Mouse (Mus musculus) kidney, adult 11 months (tissue): ENCODE data around the gene Crybg2.

ENCODE experiments used
- DNase-seq: peaks from one replicate; pipeline ENCODE4 v3.0.0; 2022

Crybg2 gene

DNA sequence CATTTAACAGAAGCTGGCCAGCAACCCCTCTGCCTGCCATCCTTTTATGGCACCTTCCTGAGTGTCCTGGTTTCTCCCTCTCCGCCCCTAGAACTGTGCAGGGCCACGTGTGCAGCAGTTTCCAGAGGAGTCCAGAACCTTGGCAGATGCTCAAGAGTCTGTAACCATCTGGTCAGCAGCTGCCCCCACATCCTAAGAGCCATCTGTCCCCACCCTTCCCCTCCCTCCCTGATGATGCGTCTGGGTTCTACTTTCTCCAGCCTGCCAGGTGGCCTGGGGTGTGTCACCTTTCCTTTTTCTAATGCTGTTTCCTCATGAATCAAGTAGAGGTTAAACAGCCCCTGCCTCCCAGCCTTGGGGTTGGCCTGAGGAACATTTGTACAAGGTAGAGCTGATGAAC, 61.7 kb downstream of the Crybg2 start:
- no peak for DNase-seq

DNA sequence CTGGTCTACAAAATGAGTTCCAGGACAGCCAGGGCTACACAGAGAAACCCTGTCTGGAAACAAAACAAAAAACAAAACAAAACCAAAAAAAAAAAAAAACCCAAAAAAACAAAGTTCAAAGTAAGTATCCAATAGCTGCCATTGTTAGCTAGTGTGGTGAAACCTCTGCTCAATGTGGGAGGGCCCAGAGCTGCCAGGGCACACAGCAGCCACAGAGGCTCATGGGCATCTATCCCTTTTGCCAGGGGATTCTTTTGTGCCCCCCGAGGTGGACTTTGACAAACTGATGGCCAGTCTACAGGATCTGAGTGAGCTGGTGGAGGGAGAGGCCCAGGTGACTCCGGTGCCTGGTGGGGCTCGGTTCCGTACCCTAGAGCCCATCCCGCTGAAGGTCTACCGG, 62.5 kb downstream of the Crybg2 start:
- DNase-seq, result no peak

DNA sequence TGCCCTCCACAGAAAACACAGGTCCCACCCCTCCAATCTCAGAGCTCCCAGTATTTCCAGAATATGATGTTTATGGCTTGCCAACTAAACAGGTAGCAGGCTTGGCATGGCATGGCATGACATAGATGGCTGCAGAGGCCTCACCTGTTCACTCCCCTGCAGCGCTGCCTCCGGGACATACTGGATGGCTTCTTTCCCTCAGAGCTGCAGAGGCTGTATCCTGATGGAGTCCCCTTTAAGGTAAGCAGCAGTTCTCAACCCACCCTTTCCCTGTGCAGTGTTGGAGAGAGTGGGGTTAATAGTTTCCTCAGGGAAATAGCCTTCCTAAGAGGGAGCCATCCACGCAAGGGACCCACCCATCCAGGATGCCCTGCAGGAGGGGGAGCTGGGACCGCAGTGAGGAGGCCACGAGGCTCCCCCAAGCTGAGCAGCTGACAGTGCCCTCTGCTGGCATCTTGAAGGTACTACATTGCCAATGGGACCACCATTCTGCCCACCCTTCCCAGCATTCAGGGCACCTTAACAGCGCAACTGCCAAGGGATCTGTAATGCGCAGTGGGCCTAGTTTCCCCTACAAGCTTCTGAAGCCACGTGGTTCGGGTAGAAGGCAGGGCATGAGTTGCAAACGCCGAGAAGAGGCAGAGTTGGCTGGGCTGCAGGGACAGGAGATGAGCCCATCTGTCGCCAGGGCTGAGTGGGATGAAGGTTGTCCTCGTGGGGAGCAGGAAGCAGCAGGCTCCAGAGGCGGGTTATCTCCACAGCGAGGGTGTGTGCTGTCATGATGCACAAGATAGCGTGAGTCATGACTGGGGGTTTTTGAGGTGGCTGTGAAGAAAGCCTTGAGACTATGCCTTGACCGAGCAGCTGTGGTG, 63.3 kb downstream of the Crybg2 start:
- no peak for DNase-seq

DNA sequence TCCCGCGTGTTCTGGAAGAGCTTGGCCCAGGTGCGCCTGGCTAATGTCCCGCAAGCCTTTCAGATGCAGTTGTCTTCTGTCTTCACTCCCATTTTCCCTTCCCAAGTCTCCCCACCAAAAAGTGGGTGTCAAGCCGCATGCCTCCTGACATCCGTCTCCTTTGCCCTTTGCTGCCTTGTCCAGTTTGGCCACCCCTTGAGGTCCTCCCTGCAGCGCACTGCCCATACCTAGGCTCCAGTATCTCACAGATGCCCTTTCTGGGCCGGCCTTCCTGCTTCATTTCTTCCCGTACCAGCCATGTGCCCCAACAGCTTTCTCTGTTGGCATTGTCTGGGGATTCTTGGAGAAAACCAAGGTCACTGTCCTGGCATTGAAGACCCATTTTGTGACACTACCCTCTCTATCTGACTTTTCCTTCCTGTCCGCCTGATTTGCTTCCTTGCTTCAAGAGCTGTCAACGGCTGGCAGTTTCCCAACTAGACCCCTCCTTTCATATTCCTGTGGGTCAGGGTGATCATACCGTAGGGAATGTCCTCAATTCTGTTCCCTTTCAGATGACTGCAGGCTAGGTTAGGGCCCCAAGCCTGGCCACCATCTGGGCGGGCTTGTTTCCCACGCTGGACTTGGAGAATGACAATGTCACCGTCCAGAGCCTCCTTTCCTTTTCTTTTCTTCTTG, 64.9 kb downstream of the Crybg2 start:
- no peak for DNase-seq

DNA sequence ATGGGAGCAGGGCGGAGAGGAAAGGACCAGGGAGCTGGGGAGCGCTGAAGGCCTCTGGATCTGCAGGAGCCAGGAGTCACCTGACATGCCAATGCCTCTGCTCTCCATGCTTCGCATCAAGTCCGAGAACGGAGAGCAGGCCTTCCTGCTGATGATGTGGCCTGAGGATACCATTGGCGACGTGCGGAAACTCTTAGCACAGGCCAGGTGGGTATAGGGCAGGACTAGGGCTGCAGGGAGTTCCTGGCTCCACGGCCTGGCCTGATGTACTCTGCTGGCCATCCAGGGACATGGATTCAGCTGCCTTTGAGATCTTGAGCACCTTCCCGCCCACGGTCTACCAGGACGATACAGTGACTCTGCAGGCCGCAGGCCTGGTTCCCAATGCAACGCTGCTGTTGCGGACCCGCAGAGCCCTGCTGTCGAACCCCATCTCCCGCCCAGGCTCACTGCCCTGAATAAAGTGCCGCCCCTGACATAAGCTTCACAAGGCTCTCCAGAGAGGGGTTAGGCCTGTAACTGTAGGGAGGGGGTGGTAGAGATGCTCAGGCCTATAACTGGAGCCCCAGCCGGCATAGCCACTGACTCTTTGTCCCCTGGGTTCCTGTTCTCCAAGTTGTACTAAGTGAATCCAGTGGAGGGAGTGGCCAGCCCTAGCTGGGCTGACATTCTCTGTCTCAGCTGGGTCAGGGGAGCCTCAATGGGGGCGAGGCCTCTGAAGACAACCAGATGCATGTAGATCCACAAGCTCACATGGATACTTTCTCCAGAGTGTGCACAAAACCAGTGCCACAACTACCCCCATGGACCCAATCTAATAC, 65.9 kb downstream of the Crybg2 start:
- no peak for DNase-seq

DNA sequence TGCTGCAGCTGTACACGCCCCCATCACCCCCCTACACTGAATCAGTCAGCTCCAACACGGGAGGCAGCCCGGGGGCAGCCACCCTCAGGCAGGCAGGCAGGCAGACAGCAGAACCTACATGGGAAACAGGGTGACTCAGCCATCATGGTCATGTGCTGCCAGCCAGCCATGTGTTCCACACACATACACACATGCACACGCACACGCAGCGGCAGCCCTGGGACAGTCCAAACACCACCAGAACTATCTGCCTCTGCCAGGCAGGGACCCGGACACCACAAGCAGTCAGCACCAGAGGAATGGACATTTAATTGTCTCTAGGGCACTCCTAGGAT, 66.5 kb downstream of the Crybg2 start:
- DNase-seq, result no peak

DNA sequence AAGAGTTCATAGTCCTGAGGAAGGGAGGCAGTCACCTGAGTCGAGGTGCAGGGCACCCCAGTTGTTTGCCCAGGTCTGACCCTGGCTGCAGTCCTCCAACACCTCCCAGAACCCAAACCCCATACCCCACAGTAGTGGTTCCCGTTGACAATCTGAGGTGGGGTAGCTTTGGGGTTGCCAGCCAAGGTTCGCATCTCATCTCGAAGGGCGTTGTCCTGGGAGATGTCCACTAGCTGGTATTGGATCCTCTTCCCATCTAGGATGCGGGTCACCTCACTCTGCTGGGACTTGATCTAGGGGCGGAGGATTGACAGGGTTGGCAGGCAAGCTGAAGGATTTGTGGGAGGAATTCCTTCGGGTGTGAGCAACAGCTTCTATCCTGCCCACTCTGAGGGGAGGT, 67.2 kb downstream of the Crybg2 start:
- DNase-seq, result no peak

DNA sequence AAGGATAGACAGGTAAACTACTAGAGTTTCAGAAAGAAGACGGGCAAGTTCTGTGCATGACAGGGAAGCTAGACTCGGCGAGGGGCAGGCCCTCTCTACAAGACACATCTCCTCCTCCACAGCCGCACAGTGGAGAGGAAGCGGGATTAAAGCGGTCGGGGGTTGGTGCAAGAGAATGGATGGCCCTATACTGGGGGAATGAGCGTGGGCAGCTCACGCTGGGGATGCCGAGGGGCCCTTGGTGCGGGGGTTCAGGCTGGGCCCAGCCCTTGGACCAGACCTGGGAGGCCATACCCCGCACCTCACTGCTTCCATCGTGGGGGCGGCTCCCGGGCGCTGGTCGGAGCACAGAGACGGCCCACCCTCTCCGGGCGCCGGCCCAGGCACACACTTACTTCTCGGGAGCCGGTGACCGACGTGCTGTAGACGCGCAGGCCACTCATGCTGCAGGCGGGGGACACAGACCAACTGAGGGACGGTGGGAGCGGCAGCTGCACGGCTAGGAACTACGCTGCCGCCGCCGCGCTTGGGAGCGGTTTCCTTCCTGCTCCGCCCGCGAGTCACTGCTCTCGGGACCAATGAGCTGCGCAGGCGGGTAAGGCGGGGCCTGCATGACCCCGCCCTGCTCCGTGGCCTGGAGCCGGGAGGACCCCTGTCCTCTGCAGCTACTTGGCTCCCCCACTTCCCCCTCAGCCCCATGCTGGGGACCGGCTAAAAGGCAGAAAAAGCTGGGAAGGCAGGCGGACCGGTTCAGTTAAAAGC, 67.8 kb downstream of the Crybg2 start, which contains the start of gene Sh3bgrl3:
TSS of gene Sh3bgrl3 (minus strand) at position 569 of the 762 bp plus-strand sequence.
- peak; percentile 86 for DNase-seq

DNA sequence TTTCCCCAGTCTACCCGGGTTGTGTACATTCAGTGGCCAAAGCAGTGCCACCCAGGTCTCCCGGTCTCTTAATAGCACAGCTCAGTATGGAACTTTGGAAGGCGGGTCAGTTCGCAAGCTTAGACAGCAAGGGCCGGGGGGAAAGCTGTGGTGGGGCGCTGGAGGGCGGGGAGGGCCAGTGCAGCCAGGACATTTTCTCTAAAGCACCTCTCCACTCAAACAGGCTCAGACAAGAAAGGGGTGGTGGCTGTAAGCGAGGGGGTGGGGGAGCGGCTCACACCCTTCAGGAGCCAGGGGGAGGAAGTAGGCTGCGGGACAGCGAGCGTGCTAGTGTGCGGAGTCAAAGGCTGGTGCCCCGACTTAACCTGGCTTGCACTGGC, 68.4 kb downstream of the Crybg2 start:
- no peak for DNase-seq

DNA sequence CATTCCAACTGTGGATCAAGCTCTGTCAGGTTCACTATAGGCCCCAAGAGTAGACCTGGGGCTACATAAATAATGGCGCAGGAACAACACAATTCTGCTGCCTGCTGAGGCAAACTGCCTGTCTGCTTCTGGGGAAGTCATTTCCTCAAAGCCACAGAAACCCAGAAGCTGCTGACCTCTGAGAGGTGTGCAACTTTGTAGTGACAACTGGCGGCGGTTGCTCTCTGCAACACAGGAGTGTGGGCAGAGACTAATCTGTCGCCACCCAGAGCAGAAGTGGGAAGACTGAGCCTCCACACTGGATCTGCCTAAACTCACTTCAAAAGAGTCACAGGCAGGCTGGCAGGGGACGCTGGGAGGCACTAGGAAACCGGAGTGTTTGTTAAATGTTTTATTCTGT, 68.9 kb downstream of the Crybg2 start:
- DNase-seq, result peak; percentile 7

DNA sequence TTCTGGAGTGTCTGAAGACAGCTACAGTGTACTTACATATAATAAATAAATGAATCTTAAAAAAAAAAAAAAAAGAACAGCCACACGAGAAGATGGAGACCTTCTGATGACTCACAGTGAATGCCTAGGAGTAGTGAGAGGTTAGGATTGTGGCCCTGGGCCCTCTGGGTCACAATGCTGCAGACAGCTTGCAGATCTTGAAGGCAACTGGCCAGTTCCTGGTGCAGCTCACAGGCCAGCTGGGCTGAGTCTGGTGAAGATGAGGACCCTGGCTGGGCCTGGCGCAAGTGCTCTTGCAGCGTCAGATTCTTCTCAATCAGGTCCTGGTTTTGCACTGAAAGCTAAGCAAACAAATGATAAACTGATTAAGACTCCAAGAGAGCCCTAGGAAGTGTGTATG, 71.5 kb downstream of the Crybg2 start:
- DNase-seq, result no peak

DNA sequence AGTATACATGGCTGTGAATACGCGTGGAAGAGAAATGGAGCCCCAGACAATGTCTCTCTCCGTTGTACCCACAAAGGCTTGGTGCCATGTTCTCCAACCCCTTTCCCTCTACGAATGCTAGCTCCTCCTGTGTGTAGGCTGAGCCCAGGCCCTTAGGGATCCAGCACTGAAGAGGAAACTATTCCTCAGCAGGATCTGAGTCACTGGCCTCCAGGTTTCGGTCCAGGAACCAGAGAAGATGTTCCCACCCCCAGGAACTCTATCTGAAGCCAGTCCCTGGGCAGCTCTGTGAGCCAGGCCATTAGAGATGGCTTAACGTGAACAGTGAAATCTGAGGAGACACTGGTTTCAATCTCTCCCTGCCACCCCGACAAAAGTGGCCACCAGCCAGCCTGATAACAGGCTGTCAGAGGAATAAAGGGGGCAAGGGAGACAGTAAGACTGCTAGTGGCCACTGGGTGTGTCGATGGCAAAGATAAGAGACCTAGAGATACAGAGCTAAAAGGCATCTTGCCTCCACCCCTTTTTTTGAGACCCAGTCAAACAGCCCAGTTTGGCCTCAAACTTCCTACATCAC, 72.0 kb downstream of the Crybg2 start:
- no peak for DNase-seq

DNA sequence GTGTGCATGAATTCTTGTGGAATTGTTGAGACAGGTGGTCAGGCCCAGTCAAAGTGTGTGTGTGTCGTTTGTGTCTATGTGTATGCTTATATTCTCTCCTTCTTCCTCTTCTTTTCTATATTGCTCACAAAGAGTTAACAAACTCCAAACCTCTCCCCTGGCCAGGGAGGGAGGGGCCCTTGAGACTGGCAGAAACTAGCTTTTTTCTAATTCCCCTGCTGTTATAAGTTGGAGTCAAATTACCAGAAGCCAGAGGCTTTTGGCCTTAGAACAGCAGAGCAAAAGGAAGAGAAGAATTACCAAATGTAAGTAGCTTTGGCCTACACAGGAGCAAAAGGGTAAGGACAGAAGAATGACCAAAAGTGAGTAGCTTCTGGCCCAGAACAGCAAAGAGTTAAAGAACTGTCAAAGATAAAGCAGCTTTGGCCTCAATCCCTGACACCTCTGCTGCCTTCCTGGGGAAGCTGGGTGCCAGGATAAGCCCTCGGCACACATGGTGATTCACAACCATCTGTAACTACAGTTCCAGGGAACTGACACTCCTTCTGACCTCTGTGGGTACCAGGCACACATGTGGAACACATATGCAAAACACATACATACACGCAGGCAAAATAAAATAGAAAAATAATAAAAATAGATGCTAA, 75.8 kb downstream of the Crybg2 start:
- no peak for DNase-seq

DNA sequence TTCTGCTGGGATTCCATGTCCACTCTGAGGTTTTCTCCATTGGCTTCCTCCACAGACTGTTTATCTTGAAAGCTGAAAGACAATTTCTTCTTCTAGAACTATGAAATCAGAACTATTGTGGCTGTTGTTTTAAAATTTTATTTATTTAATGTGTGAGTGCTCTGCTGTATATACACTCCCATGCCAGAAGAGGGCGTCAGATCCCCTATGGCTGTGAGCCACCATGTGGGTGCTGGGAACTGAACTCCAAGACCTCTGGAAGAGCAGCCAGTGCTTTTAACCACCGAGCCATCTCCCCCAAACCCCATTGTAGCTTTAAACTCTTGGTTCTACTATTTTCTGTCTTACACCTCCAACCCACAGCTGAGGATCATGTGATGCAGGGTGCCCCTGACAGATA, 78.2 kb downstream of the Crybg2 start:
- no peak for DNase-seq
